Mouse (Mus musculus): ENCODE measurements around the gene Mpp4.

- no peak for TF ChIP-seq CTCF (IDR thresholded peaks at IDR 0.05; ENCODE audit: control insufficient read depth, insufficient read depth, insufficient read length)
- no peak for TF ChIP-seq MYOD1 (IDR thresholded peaks at IDR 0.05; ENCODE audit: control insufficient read depth, insufficient read length, low read depth)
- no peak for TF ChIP-seq CEBPB (IDR thresholded peaks at IDR 0.05; ENCODE audit: low read depth)
- no peak for TF ChIP-seq MAX (IDR thresholded peaks at IDR 0.05)
- no peak for TF ChIP-seq FOSL1 (IDR thresholded peaks at IDR 0.05; ENCODE audit: insufficient read depth, low read length, poor library complexity, severe bottlenecking)
Measured at GRCm38 (mm10) chr1:59185410-59185809, 22.2 kb upstream of the Mpp4 start.
